Mouse (Mus musculus) common myeloid progenitor, adult 5-6 weeks (primary cell): ENCODE data around the gene Mapk6. TPM values are rescaled to one million over a fixed set of nuclear protein-coding genes. Genes with fewer than 3 reads are reported as not detected.
"Not testable (repeated sequence)": the region's sequence is repeated elsewhere in the genome, so short reads cannot be mapped to it uniquely, and the experiment has no call there.

Experiments
- ATAC-seq: replicated peaks from 2 replicates; pipeline ENCODE4 v1.8.0; 2016; ENCODE audit warnings: low read depth, mild to moderate bottlenecking, moderate TSS enrichment, inconsistent platforms; ENCODE audit not compliant: poor library complexity, severe bottlenecking
- total RNA-seq: library from RNA; stranded (forward); fragments of 200-1000, 187-1606 nt; gene quantifications from 2 replicates; pipeline ENCODE4 v1.2.3, GENCODE M21; 2017

Gene Mapk6
- total RNA-seq, 1 experiment from 2014 or later = 76.2 TPM

DNA sequence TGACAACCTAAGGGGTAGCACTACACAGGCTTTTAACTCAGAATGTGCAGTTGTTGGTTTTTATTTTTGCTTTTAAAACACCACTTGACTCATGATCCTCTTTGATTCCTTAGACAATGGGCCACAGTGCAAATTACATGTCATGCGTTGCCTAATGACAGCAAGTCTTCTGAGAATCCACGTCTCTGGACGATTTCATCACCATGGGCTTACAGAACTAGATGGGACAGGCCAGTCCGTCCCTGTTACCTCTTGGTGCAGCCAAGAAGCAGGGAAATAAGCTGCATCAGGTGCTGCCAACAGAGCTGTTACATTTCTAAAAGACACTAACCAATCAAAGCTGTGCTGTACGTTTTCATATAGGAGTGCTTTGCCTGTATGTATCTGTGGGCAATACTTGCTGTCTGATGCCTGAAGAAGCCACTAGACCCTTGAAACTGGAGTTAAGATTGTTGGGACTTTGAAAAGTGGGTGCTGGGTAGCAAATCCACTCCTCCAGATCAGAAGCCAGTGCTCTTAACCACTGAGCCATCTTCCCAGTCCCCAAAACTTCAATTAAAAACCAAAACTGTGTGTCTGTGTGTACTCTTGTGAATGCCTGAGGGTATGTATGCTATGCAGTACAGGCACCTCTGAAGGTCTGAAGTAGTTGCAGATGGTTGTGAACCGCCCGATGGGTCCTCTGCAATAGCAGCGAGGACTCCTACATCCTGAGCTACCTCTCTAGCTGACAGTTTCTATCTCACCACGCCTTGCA is 24.4 kb downstream of the Mapk6 start:
- ATAC-seq = no peak

DNA sequence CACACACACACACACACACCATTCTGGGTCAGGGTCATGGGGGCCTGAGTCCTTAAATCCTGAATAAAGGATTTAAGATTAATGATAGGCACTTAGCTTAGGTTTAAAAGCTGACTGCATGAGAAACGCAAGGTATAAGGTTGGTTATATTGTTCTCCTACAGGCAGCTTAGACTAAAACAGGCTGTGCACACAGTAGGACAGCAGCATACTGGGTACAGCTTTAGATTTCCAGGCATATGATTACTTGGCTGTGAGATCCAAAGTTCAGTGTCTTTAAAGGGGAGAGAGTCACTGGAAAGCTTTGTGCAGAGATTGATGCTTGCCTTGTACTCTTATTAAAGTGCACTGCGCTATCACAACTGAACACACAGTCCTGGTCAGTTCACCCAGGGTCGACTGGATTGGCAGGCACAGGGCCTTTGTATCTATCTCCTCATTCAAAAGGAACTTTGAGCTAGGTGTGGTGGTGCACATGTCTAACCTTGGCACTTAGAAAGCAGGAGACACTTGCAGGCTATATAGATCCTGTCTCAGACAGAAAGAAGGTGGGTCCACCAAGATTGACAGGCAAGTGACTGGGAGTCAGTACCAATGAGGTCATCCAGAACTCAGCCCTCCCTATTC is 25.4 kb downstream of the Mapk6 start:
- no peak for ATAC-seq

DNA sequence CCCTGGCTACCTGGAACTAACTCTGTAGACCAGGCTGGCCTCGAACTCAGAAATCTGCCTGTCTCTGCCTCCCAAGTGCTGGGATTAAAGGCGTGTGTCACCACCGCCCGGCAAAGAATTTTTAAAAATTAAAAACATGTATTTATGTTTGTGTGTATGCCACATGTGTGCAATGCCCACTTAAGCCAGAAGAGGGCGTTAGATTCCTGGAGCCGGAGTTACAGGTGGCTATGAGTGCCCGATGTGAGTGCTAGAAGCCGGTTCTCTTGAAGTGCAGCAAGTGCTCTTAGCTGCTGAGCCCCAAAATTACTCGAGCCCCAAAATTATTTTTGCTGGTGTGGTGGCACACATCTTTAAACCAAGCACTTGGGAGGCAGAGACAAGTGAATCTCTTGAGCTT is 26.0 kb downstream of the Mapk6 start:
- ATAC-seq = no peak

DNA sequence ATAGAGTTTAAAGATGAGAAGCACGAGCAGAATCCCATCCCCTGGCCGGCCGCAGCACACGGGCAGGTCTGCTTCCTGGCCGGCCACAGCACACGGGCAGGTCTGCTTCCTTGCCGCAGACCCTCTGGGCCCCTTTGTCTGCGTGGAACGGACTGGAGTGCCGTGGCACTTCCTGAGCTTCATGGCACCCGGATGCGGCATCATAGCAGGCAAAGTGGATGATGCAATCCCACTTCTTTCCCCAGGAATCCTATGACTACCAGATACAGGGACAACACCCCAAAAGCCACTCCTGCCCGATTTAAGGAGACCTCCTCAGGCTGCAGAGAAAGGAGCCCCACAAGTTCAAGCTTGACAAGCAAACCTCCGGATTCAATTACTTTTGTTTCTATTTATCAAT is 27.0 kb downstream of the Mapk6 start:
- no peak for ATAC-seq

DNA sequence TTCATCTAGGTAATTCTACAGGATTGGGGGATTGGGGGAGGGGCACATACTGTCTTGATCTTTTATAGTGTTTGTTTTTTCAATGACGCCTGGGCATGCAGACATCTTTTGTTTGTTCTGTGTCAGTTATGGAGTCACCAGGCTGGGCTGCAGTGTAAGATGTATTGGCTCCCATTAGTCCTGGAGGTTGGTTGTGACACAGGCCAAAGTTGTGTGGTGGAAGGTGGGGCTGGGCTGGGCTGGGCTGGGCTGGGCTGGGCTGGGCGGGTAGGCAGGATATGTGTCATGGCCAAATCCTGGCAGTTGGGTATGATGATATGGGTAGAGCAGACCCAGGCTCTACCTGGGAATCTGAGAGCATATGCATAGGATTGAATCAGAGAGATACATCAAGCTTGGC is 31.0 kb downstream of the Mapk6 start:
- no peak for ATAC-seq

DNA sequence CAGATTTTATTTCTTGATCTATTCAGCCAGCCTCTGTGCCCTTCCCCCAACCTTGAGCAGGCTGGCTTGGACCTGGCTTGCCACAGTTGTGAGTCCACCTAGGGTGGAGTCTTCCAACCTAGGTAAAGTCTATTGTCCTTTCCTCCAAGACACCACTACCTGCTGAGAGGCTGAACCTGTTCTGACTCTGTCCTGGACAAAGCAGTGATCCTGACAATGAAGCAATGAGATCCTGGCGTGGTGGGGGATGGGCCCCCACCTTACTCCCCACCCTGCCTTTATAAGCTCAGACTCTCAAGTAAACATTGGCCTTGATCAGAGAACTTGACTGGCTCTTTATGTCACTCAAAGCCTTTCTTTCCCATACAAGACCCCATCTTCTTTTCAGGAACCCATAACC is 33.4 kb downstream of the Mapk6 start:
- no peak for ATAC-seq

DNA sequence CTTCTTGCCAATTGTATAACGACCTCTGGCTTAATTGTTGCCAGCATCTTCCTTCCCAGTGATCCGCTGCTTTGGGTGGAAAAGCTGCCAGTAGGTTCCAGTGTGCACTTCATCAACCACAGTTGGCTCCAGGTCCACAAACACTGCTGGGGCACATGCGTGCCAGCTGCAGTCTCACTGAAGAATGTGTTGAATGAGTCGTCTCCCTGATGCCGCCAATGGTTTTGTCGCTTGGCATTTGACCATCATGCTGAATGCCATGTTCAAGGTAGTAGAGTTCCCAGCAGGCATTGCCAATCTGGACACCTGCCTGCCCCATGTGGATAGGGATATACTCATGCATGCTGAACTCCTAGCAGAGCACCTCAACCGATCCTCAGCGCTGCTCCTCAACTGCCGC is 34.2 kb downstream of the Mapk6 start:
- no peak for ATAC-seq

DNA sequence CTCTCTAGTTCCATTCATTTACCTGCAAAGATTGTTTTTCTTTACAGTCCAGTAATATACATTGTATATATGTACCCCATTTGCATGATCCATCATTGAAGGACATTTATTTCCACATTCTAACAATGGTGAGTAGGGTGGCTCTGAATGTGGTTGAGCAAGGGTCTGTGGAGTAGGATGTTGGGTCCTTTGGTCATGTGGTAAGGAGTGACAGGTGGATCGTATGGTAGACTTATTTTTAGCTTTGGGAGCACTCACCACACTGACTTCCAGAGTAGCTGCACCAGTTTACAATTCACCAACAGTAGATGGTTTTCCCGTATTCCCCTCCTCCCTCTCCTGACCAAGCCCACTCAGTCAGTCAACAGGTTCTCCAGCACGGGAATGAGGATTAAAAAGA is 41.0 kb downstream of the Mapk6 start:
- no peak for ATAC-seq

DNA sequence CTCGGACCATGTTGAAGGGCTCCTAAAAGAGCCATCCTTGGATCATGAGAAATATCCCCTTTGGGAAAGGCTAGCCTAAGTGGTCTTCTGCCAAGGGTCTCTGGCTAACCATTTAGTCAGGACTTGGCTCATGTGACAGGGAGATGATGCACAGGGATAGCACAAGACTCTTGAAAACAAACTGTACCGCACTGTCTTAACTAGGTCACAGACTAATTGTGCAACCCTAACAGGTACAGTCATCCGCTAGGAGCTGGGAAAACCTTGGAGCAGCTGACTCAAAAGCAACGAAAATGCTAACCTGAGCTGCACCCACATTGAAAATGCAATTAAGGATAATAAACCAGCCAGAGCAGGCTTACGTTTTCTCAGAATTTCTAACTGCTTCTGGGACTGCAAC is 43.6 kb downstream of the Mapk6 start:
- no peak for ATAC-seq

DNA sequence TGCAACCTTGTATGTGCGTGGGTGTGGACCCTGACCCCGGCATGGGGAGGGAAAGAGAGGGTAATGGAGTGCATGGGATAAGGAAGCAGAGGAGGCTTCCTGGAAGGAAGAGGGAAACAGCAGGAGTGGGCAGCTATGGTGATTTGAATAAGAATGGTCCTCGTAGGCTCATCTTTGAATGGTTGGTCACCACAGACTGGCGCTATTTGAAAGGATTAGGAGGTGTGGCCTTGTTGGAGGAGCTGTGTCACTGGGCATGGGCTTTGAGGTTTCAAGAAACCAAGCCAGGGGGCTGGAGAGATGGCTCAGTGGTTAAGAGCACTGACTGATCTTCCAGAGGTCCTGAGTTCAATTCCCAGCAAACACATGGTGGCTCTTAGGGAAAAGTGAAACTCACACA is 44.6 kb downstream of the Mapk6 start:
- ATAC-seq = no peak

DNA sequence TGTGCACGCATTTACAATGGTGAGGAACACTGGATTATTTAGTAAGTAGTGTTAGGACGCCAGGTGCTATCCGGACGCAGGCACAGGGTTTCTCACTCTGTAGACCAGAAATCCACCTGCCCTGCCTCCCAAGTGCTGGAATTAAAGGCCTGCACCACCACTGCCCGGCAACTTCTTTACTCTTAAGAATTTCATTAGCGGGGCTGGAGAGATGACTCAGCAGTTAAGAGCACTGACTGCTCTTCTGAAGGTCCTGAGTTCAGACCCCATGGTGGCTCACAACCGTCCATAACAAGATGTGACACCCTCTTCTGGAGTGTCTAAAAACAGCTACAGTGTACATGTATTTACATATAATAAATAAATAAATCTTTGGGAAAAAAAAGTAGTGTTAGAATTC is 46.1 kb downstream of the Mapk6 start:
- ATAC-seq = not testable (repeated sequence)

DNA sequence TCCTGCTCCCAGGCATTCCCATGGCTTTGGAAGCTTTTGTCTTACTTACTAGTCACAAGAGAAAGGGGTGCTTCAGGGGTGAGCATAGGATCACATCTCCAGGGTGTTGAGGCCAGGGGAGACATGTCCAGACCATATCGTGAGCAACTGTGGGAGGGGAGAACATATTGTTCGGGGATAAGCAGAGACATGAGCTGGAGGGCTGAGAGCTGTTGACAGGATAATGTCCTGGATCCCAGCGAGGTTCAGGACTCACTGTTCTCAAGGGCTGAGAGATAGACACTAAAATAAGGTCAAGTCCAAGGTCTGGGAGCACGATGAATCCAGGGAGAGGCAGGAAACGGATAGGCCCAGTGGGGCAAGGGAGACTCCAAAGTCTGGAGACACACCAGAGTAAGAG is 46.8 kb downstream of the Mapk6 start:
- ATAC-seq = no peak

DNA sequence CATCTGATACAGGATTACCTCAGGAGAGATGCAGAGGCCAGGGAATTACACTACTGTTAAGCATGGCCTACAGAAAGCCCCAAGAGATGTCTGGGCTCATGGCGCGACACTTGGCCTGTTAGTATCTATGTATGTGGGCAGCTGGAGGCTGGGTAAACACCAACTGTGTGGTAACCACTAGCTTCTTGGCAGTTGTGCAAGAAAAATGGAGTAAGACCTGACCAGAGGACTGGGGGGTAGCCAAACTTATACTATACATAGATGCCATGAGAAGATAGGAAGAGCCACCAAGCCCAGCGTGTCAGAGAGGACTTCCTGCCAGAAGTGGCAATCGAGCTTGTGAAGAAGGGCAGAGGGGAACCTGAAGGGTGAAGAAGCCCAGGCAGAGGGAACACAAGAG is 47.6 kb downstream of the Mapk6 start:
- peak; percentile 72 for ATAC-seq

DNA sequence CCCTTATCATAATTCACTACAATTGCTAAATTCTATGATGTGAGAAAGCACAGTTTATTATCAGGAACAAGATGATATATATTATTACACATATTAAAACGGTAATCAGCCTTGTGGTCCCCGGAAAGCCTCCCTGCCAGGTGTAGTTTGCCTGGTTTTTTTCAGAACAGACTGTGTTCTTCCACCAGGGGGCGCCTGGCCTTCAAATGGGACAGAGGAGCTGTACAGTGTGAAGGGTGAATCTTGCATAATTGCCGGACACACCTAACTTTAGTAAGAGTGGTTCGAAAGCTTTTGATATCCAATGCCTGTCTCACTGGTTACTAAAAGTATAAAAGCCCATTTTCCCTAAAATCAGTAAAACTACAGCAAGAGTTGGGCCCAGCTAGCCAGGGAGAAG is 48.1 kb downstream of the Mapk6 start:
- peak; percentile 70 for ATAC-seq

DNA sequence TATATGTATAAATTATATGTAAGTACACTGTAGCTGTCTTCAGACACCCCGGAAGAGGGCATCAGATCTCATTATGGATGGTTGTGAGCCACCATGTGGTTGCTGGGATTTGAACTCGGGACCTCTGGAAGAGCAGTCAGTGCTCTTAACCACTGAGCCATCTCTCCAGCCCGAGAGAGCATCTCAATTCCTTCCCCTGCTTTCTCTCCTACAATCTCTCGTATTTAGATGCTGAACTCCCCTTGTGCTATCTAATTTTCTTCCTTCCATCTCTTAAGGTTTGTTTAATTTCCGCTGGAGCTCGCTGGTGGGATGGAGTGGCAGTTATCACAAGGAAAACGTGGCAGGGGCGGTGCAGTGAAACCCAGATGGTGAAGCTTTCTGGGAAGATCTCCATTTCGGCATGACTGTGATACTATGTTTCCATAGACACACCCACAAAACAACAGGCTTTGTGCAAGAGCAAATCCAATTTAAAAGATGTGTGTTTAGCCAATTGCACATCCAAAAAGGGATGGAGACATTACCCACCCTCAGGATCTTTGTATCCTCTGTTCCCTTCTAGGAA is 52.6 kb downstream of the Mapk6 start:
- ATAC-seq = no peak

DNA sequence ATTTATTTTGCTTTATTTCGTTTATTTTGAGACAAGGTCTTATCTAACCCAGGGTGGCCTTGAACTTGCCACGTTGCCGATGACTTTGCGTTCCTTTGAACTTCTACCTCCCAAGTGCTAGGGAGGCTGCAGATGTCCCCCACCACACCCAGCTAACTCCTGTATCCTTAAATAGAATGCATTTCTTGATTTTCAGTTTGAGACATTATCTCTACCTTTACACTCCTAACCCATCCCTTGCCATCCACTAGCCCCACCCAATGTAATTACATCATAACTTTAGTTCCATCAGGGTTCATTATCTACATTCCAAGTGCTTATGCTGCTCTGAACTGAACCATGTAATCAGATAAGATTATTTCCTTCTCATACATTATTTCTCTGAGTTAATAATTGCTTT is 54.0 kb downstream of the Mapk6 start:
- no peak for ATAC-seq

DNA sequence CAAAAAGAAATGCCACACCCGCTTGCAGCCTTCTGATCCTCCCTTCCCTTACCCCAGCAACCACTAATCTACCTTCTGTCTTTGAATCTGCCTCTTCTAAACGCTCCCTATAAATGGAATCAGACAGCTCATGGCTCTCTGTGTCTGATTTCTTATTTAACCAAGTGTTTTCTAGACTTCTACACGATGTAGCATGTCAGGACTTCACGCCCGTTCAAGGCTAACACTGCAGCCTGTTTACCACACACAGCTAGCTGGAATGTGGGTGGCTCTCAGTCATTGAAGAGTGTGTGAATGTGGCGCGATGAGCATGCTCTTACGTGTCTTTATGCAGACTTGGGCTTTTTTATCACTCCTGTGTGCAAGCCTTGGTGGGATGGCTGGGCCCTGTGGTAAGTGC is 56.7 kb downstream of the Mapk6 start:
- ATAC-seq = no peak

DNA sequence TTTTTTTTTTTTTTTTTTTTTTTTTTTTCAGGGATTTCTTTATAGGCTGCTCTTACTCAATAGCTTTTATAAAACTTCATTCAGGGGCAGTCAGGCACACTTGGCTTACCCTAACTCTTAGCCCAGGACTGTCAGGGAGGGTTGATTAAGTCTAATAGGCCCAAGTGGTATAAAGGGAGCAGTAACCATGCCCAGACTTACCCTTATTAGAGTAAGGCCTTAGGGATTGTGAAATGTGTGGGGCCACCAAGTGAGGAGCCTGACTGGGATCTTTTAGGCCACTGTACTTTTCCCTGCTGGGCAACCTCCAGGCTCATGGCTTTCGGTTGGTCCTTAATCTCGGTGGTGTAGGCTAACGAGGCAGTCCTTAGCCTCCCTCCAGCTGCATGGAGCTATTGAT is 61.2 kb downstream of the Mapk6 start:
- ATAC-seq = no peak

DNA sequence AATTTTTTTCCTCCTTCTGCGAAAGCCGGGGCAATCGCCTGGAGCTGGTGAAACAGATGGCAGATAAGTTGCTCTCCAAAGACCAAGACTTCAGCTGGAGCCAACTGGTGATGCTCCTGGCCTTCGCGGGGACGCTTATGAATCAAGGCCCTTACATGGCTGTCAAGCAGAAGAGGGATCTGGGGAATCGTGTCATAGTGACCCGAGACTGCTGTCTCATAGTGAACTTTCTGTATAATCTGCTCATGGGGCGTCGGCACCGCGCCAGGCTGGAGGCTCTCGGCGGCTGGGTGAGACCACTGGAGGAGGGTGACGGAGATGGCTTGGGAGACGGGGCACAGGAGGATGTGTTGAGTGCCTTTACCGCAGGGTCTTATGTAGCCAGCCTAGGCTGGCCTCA is 61.7 kb downstream of the Mapk6 start:
- ATAC-seq = no peak

DNA sequence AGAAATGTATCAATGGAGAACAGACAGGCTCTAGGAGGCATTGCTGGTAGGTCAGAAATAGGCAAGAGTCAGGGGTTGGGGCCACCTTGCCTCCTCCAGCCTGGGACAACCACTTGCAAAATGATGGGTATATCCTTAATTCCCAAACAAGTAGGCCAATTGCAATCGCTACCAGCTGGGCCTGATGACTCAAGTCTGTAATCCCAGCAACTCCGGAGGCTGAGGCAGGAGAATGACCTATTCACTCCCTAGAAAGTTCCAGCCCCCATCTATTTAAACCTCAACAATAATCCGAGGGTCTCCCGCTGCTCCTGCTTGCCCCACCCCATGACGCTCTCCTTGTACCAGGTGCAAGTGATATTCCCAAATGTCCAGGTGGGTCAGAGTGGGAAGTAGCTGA is 62.3 kb downstream of the Mapk6 start, which contains the start of gene Bcl2l10:
Bcl2l10 (plus strand) TSS at position 301 of the 400 bp plus-strand sequence.
- ATAC-seq = no peak

DNA sequence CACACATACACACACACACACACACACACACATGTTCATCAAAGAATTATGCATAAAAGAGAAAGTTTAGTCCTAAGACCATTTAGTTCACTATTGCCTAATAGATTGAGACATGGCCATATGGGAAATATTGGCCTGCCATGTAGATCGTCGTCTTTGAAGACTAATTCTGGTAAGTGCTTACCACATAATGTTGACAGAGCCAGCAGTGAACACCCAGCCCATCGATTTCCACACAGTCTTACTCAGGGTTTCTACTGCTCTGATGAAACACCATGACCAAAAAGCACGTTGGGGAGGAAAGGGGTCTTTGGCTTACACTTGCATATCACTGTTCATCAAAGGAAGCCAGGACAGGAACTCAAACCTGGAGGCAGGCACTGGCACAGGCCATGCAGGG is 67.4 kb downstream of the Mapk6 start:
- ATAC-seq = peak; percentile 39; the same call in 1 of the 2 replicates

DNA sequence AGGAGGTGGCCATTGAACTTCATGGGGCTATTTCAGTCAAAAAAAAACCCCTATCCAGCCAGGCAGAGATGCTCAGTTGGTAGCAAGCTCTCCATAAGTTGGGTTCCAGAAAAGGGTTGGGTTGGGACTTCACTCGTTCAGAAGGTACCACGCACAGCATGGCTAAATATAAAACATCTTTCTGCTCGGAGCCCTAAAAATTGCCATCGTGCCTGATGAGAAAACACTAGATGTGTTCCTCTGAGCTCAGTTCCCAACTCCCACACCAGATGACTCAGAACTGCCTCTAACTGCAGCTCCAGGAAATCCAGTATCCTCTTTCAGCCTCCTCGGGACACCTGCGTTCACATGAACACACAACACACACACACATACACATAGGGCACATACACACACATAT is 71.8 kb downstream of the Mapk6 start:
- ATAC-seq = no peak
